Mouse (Mus musculus) forebrain, embryonic 10.5 days (tissue): ENCODE data around the gene Casp4. TPM values are rescaled to one million over a fixed set of nuclear protein-coding genes. Genes with fewer than 3 reads are reported as not detected.

Experiments used
- DNase-seq: peaks from one replicate; pipeline ENCODE4 v3.0.0-alpha.2; 2017; ENCODE audit warnings: low spot score; ENCODE audit errors: extremely low spot score
- H3K27ac ChIP-seq: fragments of 300-500 bp; sonication (generic); 2 replicates; pipeline ENCODE4 v1.5.1; 2016; ENCODE audit warnings: mild to moderate bottlenecking
- H3K27me3 ChIP-seq: fragments of 300-500 bp; sonication (generic); 2 replicates; pipeline ENCODE4 v1.6.1; 2016; ENCODE audit warnings: mild to moderate bottlenecking; ENCODE audit not compliant: poor library complexity, severe bottlenecking
- H3K36me3 ChIP-seq: fragments of 300-500 bp; sonication (generic); replicated peaks from 2 replicates; pipeline ENCODE4 v1.6.1; 2016; ENCODE audit warnings: mild to moderate bottlenecking, moderate library complexity
- H3K4me1 ChIP-seq: fragments of 300-500 bp; sonication (generic); 2 replicates; pipeline ENCODE4 v1.6.1; 2016
- H3K4me3 ChIP-seq: fragments of 300-500 bp; sonication (generic); 2 replicates; pipeline ENCODE4 v1.5.1; 2016; ENCODE audit warnings: mild to moderate bottlenecking, moderate library complexity
- H3K9me3 ChIP-seq: fragments of 300-500 bp; sonication (generic); 2 replicates; pipeline ENCODE4 v1.6.1; 2016; ENCODE audit warnings: mild to moderate bottlenecking, moderate library complexity
- WGBS: fragments of 180-500 bp; shearing (Covaris S2); methylation state at CpG from one replicate; pipeline ENCODE4 v1.1.7; 2016; 5-methylcytosine and 5-hydroxymethylcytosine counted together
- polyA plus RNA-seq: library from polyadenylated mRNA; unstranded; fragments of >200 nt; fragmentation: Nextera tagmentation; extraction: Ambion mirVana; gene quantifications from 2 replicates; pipeline ENCODE4 v1.2.1, GENCODE M21; 2016

The Casp4 gene
- not detected in 2 replicates for polyA plus RNA-seq

DNA sequence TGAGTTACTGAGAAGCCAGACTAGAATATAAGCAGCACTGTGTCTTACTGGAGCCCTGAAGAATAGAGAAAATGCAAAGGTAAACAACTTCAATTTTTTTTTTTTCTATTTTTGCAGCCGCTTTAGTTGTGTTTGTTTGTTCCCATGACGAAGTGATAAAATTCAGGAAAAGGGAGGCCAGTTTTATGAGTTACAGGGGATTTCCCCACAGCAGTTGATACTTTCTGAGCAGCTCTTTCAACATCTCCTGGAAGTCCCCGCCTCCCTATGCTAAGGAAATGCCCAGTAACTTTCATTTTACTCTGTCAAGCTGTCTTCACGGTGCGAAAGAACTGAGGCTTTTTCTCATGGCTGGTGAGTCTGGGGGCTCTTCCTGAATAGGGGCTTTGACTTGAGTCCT lies at the start of gene Casp4:
TSS of gene Casp4 (plus strand) at position 268 of the 400 bp plus-strand sequence.
- WGBS: 91% methylated on average over 5 of the region's 5 CpGs
- H3K36me3 ChIP-seq: no peaks in the 10 kb centered on the region
- no peaks in the 10 kb centered on the region for H3K4me1 ChIP-seq
- no peaks in the 10 kb centered on the region for H3K27me3 ChIP-seq
- no peaks in the 10 kb centered on the region for H3K9me3 ChIP-seq
- H3K27ac ChIP-seq: no peak within 1 kb of the TSS
- no peak within 1 kb of the TSS for H3K4me3 ChIP-seq
- DNase-seq: no peak

DNA sequence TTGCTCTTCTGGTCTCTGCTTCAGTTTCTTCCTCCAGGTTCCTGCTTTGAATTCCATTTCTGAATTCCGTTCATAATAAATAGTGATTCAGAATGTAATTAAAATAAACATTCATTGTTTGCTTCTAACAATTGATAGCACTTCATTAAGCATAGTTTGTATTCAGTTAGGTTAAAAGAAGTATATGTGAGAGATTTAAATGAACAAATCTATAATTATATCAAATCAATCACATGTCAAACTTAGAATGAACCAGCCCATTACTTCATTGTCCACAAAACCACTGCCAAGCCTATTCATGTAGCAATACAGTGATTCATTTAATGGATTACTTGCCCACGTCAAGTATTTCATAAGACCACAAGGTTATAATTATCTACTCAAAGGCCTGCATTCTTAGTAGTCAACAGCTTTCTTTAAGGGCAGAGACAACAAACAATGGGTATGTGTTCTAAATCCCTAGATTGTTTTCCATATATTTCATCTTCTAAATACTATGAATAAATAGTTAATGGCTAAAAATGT lies 44.6 kb upstream of the Casp4 start:
- DNase-seq: no peak
- Histone ChIP-seq H3K27me3 (no peaks in the 10 kb centered on the region), H3K4me1 (no peaks in the 10 kb centered on the region), H3K27ac (no peak overlapping the region), H3K9me3 (no peaks in the 10 kb centered on the region), H3K4me3 (no peak overlapping the region), H3K36me3 (no peaks in the 10 kb centered on the region)
- 69% methylated on average over 2 of the region's 2 CpGs for WGBS

- no peak overlapping the region for H3K4me3 ChIP-seq
- no peak overlapping the region for H3K27ac ChIP-seq
- 92% methylated on average over 2 of the region's 2 CpGs for WGBS
- no peaks in the 10 kb centered on the region for H3K4me1 ChIP-seq
- H3K27me3 ChIP-seq: no peaks in the 10 kb centered on the region
- DNase-seq: no peak
- no peaks in the 10 kb centered on the region for H3K9me3 ChIP-seq
- H3K36me3 ChIP-seq: no peaks in the 10 kb centered on the region
Measured at GRCm38 (mm10) chr9:5270274-5270673, 38.4 kb upstream of the Casp4 start.

DNA sequence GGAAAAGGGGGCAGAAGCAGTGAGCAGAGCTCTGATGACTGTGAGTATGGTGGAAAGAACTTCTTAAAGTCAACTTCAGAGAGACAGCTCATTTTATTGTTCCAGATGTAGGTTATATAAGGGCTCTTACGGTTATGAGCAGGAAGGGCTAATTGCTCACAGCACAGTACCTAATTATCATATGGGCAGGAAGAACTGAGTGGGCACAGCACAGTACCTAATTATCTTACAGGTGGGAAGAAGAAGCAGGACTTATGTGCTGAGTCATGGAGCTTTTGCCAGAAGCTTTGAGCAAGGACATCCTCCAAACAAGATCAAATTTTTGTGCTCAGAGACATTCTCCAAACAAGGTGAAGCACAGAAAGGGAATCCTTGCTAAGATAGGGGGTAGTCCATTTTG lies 37.7 kb upstream of the Casp4 start:
- H3K27ac ChIP-seq: no peak overlapping the region
- no peaks in the 10 kb centered on the region for H3K9me3 ChIP-seq
- no peak for DNase-seq
- 83% methylated on average over 1 of the region's 1 CpGs for WGBS
- no peaks in the 10 kb centered on the region for H3K4me1 ChIP-seq
- H3K4me3 ChIP-seq: no peak overlapping the region
- H3K36me3 ChIP-seq: no peaks in the 10 kb centered on the region
- no peaks in the 10 kb centered on the region for H3K27me3 ChIP-seq

DNA sequence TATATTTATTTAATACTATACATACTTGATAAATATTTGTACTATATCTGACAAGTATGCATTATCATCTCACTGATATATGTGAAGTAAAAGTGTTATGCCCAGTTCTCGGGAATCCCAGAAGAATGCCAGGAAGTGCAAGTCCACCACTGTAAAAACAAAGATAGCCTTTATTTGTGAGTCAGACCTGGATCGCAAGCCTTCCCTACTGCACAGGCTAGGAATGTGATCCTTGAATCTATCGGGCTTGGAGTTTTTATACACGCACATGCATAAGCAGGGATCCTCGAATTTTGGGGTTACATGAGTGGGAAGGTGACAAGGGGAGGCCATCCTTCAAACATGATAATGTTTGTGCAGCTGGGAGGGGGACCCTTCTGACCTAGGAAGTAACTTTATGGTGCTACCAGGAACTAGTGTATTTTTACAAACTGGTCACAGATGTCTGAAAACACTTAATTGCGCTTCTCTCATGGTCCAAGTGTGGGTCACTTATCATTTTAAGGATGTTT lies 37.2 kb upstream of the Casp4 start:
- Histone ChIP-seq H3K27ac (no peak overlapping the region), H3K27me3 (no peaks in the 10 kb centered on the region), H3K9me3 (no peaks in the 10 kb centered on the region), H3K4me3 (no peak overlapping the region), H3K36me3 (no peaks in the 10 kb centered on the region), H3K4me1 (no peaks in the 10 kb centered on the region)
- 86% methylated on average over 6 of the region's 6 CpGs for WGBS
- no peak for DNase-seq

- Histone ChIP-seq H3K27me3 (no peaks in the 10 kb centered on the region), H3K4me1 (no peaks in the 10 kb centered on the region), H3K27ac (no peak overlapping the region), H3K4me3 (no peak overlapping the region), H3K9me3 (0 out of 2 replicates have a peak, but pooled peaks cover 3% of the 10 kb centered on the region), H3K36me3 (no peaks in the 10 kb centered on the region)
- no peak for DNase-seq
- 92% methylated on average over 2 of the region's 2 CpGs for WGBS
Measured at GRCm38 (mm10) chr9:5286071-5286470, 22.6 kb upstream of the Casp4 start.

GRCm38 (mm10) chr9:5286597-5286996 lies 22.0 kb upstream of the Casp4 start:
- DNase-seq: no peak
- H3K36me3 ChIP-seq: no peaks in the 10 kb centered on the region
- no peaks in the 10 kb centered on the region for H3K27me3 ChIP-seq
- no peak overlapping the region for H3K4me3 ChIP-seq
- H3K4me1 ChIP-seq: no peaks in the 10 kb centered on the region
- no peak overlapping the region for H3K27ac ChIP-seq
- 0 out of 2 replicates have a peak, but pooled peaks cover 3% of the 10 kb centered on the region for H3K9me3 ChIP-seq

DNA sequence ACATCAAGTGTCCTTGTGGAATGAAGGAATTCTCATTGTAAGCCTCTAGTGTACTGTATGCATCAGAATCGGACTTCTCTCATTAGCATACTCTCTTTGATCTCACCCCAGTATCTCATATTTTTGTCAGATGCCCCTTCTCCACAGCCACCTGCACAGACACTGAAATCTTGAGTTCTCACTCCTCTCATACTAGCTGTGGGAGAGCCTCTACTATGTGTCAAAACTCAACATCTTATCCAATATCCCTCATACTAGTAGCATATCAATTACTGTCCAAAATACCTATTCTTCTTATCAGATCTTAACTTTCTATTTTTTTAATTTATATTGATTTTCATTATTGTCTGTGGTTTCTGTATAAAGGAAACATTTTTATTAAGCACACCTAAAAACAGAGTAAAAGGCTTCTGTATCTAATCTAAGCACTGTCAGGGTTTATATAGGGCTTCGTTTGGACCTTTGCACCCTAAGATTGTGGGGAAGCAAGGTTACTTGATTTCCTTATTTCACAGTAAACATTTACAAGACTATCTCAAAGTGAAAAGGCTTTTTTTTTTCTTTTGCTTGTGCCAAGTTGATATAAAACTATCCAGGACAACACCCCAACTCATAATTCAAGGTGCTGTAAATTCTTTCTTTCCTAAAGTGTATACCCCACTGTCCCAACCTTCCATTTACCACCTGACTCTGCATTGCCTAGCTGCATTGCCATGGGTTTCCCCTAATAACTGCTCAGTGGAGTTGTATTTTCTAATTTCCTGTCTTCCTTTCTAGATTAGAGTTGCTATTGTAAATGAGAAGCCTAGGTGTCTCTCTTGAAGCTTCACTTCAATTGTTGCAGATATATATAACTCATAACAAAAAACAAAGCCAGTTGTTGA lies 12.0 kb upstream of the Casp4 start:
- no peaks in the 10 kb centered on the region for H3K4me1 ChIP-seq
- H3K36me3 ChIP-seq: no peaks in the 10 kb centered on the region
- H3K4me3 ChIP-seq: no peak overlapping the region
- H3K27ac ChIP-seq: no peak overlapping the region
- WGBS: 89% methylated on average over 2 of the region's 2 CpGs
- H3K27me3 ChIP-seq: no peaks in the 10 kb centered on the region
- no peak for DNase-seq
- no peaks in the 10 kb centered on the region for H3K9me3 ChIP-seq

DNA sequence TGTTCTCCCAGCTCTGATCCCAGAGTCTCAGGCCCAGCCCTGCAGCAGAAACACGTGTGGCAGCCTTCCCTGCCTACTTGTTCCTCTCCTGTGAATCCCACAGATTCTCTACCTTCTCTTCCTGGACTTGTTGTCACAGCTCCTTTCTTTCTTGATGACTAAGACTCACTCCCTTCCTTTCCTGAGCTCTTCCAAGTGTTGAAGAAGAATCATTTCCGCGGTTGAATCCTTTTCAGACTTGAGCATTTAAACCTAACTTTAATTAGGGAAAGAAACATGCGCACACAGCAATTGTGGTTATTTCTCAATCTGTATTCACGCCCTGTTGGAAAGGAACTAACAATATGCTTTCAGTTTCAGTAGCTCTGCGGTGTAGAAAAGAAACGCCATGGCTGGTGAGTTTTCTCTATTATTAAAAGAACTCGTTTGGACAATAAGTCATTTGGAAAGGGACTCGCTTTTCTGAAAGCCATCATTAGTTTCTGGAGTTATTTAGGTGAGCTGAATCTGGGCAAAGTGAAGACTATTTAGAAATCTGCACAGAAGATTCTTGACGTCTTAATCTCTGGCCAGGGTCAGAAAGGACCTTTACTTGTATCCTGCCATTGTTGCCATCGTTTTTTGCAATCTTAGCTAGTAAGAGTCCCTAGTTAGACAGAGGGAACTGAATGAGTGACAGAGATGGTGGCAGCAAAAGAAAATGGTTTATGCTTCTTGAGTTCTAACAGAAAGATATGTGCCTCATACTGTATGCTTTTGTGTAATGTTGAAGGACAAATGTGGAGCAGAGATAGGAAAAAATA lies 10.1 kb upstream of the Casp4 start, which contains the start of gene Casp1:
TSS of gene Casp1 (plus strand) at position 189 of the 803 bp plus-strand sequence.
- Histone ChIP-seq H3K9me3 (no peaks in the 10 kb centered on the region), H3K36me3 (no peaks in the 10 kb centered on the region), H3K27ac (no peak within 1 kb of the TSS), H3K4me1 (no peaks in the 10 kb centered on the region), H3K27me3 (no peaks in the 10 kb centered on the region), H3K4me3 (no peak within 1 kb of the TSS)
- no peak for DNase-seq
- WGBS: 66% methylated on average over 11 of the region's 11 CpGs

- Histone ChIP-seq H3K9me3 (no peaks in the 10 kb centered on the region), H3K4me1 (no peaks in the 10 kb centered on the region), H3K27me3 (no peaks in the 10 kb centered on the region), H3K36me3 (no peaks in the 10 kb centered on the region), H3K4me3 (no peak overlapping the region), H3K27ac (no peak overlapping the region)
- WGBS: 85% methylated on average over 2 of the region's 2 CpGs
- no peak for DNase-seq
Measured at GRCm38 (mm10) chr9:5299132-5299381, 9.6 kb upstream of the Casp4 start.

GRCm38 (mm10) chr9:5310112-5310511 lies 1.5 kb downstream of the Casp4 start:
- DNase-seq: no peak
- Histone ChIP-seq H3K4me1 (no peaks in the 10 kb centered on the region), H3K4me3 (no peak overlapping the region), H3K36me3 (no peaks in the 10 kb centered on the region), H3K9me3 (no peaks in the 10 kb centered on the region), H3K27ac (no peak overlapping the region), H3K27me3 (no peaks in the 10 kb centered on the region)

- Histone ChIP-seq H3K27me3 (no peaks in the 10 kb centered on the region), H3K4me3 (no peak overlapping the region), H3K36me3 (no peaks in the 10 kb centered on the region), H3K9me3 (no peaks in the 10 kb centered on the region), H3K27ac (no peak overlapping the region), H3K4me1 (no peaks in the 10 kb centered on the region)
- 80% methylated on average over 4 of the region's 4 CpGs for WGBS
- DNase-seq: no peak
Measured at GRCm38 (mm10) chr9:5311435-5311834, 2.8 kb downstream of the Casp4 start.

- H3K4me1 ChIP-seq: no peaks in the 10 kb centered on the region
- no peak for DNase-seq
- WGBS: 87% methylated on average over 3 of the region's 3 CpGs
- H3K4me3 ChIP-seq: no peak overlapping the region
- no peaks in the 10 kb centered on the region for H3K36me3 ChIP-seq
- no peaks in the 10 kb centered on the region for H3K9me3 ChIP-seq
- no peak overlapping the region for H3K27ac ChIP-seq
- no peaks in the 10 kb centered on the region for H3K27me3 ChIP-seq
Measured at GRCm38 (mm10) chr9:5328204-5328603, 19.6 kb downstream of the Casp4 start.
